Mouse (Mus musculus): Measurements from ENCODE around the gene Tmem63c.

DNA sequence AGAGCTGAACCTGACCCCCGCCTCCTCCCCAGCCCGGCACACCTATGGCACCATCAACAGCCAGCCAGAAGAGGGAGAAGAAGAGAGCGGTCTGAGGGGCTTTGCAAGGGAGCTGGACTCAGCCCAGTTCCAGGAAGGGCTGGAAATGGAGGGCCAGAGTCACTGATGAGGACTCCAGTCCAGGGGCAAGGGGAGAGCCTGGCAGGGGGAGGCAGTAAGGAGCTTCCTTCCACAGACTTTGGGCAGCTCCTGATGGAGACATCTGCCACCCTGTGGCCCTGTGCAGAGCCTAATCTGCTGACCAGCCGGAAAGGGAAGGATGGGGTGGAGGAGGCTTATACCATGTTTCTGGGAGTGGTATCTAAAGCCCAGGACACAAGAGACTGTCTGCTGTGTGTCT is 68.1 kb downstream of the Tmem63c start:
- no peak for TF ChIP-seq CTCF (IDR thresholded peaks at IDR 0.05; ENCODE audit: low read depth, low read length)
- no peak for TF ChIP-seq GATA1 (IDR thresholded peaks at IDR 0.05; ENCODE audit: borderline replicate concordance, low read length)
- TF ChIP-seq GATA2 (IDR thresholded peaks at IDR 0.05; ENCODE audit: borderline replicate concordance, low read depth, low read length): no peak

Data from G1E (cell line).